Mouse (Mus musculus) spleen, embryonic (tissue): ENCODE results near the gene Pax3.

ENCODE experiments used
- CTCF ChIA-PET: fragments of 350-600 bp; sonication (Branson Sonifier 250); formaldehyde crosslinking; loops from one replicate; lab custom pipeline; 2022; lab: Charles Lee

The Pax3 gene

DNA sequence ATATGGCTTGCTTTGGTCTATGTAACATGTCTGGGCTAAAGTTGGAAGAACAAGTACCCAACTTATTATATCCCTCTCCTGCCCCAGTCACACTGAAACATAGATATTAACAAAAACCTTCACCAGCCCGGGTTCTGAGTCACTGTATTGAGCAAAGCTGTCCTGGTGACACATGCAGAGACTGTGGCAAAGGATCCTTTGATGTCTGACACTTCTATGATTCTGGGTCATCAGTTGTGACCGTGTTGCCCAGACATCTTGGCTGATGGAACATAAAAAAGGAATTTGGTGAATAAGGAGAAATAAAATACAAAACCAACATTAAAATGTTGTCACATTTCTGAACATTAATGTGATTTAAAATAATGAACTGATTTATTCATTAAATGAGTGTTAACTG lies 108.3 kb downstream of the Pax3 start:
- CTCF ChIA-PET, result no interaction called here

DNA sequence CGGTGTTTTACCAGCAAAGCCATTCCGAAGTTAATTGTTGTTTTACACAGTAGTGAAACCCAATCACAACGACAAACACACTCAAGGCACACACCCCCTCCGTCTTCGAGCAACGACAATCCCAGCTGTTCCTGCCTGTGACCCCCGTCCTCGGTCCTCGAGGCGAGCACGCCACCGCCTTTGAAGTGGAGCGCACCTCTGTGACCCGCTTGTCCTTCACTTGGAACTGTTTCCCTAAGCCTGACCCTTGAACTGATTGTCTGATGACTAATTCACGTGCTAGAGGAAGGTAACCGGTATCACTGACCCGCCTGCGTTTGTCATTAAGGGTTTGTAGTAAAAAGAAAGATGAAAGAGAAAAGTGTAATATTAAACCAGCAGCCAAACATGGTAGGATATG lies 115.2 kb downstream of the Pax3 start:
- CTCF ChIA-PET, result no interaction called here

DNA sequence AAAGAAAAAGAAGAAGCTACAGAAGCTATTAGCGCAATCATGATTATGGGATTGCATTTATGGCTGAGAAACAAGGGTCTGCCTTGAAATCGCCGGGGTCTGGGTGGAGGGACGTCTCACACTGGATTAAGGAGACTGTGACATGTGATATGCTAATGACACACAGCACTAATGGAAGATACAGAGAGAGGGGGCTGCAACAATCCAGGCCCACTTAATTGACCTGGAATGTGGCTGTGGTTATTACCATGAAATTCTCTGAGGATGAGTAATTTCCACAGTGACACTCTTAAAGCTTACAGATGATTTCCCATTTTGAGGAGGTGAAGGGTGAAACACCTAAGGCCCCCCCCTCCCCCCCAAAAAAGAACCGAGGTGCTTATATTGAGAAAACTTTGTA lies 136.1 kb downstream of the Pax3 start:
- CTCF ChIA-PET, result no interaction called here

DNA sequence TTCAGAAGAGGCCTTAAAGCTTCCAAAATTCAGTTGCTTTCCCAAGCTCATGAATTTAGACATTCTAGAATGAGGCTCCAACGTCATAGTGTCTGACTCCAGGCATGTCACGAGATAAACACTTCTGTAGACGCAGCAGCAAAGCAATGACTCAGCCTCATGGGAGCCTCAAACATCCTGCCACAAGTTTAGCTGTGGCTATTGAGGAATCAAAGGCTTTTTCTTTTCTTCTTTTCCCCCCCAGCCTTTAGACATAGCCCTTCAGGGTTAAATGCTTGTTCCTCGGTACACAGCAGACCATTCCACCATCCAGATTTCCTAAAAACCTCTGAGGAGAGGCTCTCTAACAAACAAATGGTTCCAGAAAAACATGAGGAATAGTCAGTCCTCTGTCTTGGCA lies 139.0 kb downstream of the Pax3 start:
- CTCF ChIA-PET, result no interaction called here

DNA sequence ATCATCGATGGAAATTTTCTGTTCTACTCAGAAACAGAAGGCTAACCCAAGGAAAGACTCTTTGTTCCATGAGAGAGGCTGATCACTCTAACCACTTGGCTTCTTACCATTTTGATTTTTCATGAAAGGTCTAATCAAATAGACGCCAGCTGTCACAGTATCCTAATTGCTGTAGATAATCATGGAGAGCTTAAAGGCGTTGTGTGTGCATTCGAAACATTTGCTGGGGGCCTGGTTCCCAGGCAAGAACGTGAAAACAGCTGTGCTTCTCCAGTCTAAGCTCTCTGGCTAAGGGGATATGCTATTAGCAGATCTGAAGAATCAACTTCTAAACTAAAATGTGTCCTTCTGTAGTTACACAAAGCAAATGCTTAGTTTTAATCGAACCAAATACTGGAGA lies 143.3 kb downstream of the Pax3 start:
- CTCF ChIA-PET, result no interaction called here
